Mouse (Mus musculus): Measurements from ENCODE around the gene Pzp.
A peak's percentile ranks its signal among the peaks of the same experiment; 100 is the strongest.

GRCm38 (mm10) chr6:128460729-128461503 lies 65.6 kb downstream of the Pzp start:
- TF ChIP-seq CTCF (IDR thresholded peaks at IDR 0.05; ENCODE audit: low read depth, low read length), result no peak
- TF ChIP-seq EP300 (IDR thresholded peaks at IDR 0.05; ENCODE audit: insufficient read depth, low read depth, low read length), result peak; percentile 69

Measured in ES-Bruce4 (cell line).